Mouse (Mus musculus): ENCODE data around the gene Rad51c.

Rad51c gene

DNA sequence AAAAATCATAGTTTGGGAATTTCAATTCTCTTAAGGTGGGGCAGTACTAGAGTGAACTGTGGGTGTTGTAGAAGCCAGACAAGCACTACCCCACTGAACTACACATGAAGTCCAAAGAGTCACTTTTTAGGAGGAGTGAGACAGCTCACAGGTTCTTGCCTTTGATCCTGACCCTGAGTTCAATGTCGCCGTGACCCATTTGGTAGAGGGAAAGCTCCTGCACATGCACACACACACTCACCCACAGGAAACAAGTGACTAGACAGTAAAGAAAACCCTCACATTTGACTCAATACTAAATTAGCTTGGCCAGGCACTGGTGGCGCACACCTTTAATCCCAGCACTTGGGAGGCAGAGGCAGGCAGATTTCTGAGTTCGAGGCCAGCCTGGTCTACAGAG lies 20.2 kb downstream of the Rad51c start:
- DNase-seq (ENCODE audit: low read depth in 1 of 2, low spot score in 2 of 2) = no peak

DNA sequence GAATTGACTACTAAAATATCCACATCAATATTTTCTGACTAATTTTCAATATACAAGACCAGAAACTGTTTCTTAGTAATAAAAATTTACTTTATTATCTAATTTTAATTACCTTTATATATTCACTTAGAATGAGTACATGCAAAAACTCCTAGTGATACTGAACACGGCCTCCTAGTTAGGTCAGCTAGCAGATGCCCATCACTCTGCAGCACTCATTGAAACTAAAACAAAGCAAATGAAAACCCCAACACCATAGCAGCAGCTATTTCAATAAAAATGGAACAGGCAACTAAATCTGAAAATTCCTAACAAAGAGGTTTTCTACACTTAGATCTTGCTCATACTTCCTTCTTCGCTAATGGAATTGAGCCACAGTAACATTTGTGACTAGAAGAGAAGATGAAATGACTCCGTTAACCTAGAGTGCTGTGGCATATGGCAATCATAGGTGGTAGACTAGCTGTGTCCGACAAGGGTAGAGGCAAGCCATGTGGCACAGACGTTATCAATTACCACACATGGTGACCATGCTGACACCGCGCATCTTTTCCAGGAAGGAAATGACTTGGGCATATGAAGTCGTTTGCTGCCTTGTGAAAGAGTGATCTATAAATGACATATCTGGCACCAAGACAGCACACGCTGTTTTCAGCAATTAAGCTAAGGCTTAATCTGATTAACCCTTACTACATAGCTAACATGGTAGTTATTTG lies 36.7 kb downstream of the Rad51c start:
- no peak for DNase-seq (ENCODE audit: low read depth in 1 of 2, low spot score in 2 of 2)

DNA sequence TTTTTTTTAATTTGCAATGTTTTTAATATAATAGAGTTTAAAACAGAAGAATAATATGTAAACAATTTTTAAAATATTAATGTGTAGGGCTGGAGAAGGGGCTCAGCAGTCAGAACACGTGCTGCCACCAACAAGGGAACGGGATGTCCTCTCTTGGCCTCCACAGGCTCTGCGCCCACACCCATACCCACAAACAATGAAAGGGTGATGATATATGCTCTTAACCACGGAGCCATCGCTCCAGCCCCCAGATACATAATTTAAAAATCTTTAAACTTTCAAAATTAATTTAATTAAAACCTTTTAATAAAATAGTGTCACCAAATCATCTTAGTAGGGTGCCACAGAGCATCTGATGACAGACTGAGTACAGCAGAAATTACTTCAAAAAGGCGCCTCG lies 37.7 kb downstream of the Rad51c start:
- DNase-seq (ENCODE audit: low read depth in 1 of 2, low spot score in 2 of 2) = no peak

DNA sequence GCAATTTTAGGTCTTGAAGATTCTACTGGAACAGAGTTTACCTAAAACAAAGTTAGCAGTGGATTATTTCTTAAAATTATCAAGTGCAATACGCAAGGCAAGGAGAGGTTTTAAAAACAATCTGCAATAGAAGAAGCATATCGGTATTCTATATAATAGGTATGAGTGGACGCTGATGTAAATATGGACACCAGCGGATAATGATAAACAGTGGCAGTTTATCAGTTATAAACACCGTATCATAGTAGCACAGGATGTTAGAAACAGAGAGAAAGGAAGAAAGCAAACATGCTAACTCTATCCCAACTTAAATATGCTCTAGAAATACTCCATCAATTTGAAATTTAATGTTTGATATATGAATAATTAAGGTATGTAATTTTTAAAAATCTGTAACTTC lies 39.6 kb downstream of the Rad51c start:
- DNase-seq (ENCODE audit: low read depth in 1 of 2, low spot score in 2 of 2) = no peak

DNA sequence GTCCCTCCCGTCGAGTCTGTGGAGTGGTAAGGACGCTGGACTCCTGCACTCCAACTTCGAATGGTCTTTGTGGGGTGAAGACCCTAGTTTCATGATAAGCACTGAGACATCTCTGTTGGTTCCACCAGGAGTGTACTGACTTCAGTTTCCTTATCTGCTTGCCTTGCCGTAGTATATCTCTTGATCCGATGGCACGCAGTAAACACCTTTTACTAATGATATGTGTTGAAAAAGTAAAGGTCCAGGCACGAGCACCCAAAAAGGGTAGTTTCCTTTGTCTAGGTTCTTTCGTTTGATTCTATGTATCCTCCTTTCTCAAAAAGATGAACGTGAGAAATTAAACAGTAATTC lies 45.5 kb downstream of the Rad51c start:
- no peak for DNase-seq (ENCODE audit: low read depth in 1 of 2, low spot score in 2 of 2)

DNA sequence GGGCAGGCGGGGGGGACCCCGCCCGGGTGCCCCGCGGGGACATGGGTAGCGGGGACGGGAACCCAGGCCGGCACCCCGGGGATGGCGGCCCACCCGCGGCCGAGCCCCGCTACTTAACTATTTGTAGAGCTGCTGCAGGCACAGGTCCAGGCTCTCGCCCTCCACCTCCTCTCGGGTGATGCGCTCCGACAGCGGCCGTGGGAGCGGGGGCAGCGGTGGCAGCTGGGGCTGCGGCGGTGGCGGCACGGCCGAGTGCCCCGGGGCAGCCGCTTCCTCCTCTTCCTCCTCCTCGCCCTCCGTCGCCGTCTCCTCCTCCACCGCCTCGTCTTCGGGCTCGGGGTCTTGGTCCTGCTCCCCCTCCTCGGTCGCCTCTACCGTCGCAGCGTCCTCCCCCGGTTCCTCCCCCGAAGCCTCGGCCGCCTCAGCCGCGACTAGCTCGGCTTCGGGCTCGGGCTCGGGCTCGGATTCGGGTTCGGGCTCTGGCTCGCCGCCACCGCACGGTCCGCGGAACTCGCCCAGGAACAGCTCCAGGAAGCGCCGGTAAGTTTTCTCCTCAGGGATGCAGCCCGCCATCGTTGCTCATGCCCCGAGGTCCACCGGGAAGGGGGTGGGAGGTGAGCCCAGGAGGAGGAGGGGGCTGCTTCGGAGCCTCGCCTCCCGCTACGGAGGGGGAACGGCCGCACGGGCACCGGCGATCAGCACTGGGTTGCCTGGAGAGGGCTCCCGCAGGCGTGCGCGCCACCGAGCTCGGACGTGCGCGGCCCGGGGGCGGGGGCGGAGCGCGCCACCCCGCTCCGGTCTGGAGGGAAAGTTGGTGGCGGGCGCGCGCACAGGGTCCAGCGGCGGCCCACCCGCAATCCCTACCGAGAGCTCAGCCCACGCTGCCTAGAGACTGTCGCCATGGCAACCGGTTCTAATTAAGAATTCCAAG lies 46.2 kb downstream of the Rad51c start, which contains the start of gene Ppm1e:
Gene Ppm1e (minus strand): TSS at position 693 of the 931 bp plus-strand sequence.
- peak in 1 of 2 experiments; percentile 11 for DNase-seq (ENCODE audit: low read depth in 1 of 2, low spot score in 2 of 2)

DNA sequence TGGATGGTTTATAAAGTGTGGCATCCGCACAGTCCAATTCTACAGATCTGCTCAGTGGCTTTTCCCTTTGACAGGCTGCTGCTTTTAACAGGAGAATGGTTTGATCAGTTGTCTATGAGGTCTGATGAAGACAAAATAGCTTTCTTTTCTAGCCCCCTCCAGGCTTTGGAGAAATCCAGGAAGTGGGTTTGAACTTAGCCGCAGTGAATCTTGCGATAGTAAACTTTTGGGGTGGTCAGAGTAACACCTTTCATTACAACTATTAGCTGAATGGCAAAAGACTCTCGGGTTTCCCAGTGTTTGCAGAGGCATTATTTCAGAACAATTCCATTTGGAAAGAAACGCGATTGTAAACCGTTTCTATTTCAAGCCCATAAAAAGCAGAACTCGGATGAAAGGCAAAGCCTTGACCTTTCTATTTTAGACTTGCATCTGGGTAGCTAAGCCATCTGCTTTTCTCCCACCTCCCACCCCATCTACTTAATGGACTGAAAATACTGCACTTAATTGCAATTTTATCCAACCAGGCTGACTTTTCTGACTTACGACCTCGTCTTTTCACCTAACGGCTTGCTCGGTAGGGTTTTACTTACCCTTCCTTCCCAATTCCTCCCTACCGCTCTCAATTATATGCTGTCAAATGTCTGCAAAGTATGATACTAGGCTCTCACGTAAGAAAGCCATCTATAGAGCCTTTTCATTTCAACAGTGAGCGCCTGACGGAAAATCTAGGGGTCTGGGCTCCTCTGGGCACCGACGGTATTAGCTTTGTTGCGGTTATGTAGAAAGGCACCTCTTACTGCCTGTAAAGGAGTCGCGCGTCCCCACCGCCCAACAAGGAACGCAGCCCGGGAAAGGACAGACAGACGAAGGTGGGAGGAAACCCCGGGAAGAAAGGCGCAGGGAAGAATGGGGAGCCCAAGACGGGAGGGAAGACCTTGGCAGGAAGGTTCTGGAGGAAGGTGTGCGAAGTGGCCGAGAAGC lies 47.1 kb downstream of the Rad51c start:
- DNase-seq (ENCODE audit: low read depth in 1 of 2, low spot score in 2 of 2) = no peak

DNA sequence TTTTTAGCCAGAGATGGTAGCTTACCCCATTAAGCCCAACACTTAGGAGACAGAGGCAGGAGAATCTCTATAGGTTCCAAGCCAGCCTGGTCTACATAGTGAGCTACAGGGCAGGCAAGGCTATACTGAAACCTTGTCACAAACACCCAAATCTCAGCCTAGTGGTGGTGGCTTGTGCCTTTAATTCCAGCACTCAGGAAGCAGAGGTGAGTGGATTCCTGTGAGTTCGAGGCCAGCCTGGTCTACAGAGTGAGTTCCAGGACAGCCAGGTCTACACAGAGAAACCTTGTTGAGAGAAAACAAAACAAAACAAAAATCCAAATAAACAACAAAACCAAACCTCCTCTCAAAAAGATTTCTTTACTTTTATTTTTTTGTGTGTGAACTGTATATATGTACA lies 49.9 kb downstream of the Rad51c start:
- no peak for DNase-seq (ENCODE audit: low read depth in 1 of 2, low spot score in 2 of 2)

DNA sequence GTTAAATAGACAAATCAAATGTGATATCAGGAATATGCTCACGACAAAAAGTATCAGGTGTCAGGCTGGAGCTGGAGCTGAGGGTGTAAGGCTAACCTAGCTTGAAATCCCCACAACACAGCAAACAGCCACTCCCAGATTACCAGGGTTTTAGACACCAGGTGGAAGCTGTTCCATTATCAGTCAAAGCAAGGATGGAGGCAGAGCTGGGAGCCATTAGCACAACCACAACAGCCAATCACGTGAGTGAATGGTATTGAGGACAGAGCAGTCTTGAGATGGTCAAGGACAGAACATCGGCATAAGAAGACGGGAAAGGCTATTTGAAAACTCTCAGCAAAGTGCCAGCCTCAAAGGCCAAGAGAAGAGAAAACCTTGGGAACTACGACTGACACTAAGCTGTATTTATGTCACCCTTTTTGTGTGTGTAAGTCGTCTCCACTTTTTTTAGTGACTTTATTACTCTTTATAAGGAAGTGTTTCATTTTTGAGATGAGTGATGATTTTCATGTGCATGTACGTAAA lies 51.0 kb downstream of the Rad51c start:
- DNase-seq (ENCODE audit: low read depth in 1 of 2, low spot score in 2 of 2) = no peak

All from monocyte, adult 2 months (primary cell).